Mouse (Mus musculus): ENCODE measurements around the gene Lztr1.
"Not testable (repeated sequence)": the region's sequence is repeated elsewhere in the genome, so short reads cannot be mapped to it uniquely, and the experiment has no call there.

The Lztr1 gene

DNA sequence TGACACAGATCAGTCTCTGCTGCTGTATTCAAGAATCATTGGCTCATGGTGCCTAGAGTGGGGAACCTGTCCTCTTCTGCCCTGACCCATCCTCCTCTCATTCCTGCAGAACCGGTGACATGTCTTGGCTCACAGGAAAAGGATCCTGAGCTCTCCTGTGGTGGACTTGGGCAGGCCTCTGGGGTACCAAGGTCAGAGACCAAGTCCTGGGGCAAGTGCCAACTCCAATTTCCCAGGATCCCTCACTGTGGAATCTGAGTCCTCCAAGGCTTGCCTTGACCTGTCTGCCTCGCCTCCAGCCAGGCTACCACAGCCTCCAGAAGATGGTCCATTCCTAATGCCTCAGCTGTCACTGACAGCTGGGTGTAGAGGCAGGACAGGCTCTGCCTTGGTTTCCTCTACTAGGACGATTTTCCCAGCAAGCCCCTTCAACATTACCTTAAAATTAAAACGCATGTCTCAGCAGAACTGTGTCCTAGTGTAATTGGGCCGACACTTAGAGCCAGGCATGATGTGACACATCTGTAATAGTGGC is 1.4 kb upstream of the Lztr1 start:
- DNase-seq (ENCODE audit: low read depth, low spot score): no peak

DNA sequence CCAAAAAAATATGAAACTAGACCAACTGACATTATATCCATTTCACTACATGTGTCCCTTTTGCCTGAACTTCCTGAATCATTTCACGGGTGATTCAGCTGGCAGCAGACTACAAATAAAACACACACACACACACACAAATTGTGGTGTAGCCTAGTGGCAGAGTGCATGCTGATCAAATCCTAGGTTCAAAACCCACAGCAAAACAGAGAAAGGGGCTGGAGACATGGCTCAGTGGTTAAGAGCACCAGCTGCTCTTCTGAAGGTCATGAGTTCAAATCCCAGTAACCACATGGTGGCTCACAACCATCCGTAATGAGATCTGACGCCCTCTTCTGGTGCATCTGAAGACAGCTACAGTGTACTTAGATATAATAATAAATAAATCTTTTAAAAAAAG is 457 bp upstream of the Lztr1 start:
- DNase-seq (ENCODE audit: low read depth, low spot score): not testable (repeated sequence)

DNA sequence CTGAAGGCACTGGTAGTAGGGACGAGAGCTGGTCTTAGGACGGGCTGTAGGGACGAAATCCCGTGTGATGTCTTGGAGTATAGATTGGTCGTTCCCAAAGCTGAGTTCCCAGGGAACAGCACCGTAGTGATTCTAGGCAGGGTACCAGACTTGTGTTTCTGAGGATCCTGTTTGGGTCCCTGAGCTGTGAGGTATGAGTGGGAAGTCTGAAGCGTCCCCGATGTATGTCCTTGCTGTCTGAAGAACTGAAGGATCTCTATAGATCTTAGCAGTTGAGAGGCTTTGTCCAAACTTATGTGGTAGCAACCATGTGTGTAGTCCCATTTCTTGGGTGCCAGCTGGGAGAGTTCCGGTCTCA is 731 bp downstream of the Lztr1 start:
- DNase-seq (ENCODE audit: low read depth, low spot score): no peak

DNA sequence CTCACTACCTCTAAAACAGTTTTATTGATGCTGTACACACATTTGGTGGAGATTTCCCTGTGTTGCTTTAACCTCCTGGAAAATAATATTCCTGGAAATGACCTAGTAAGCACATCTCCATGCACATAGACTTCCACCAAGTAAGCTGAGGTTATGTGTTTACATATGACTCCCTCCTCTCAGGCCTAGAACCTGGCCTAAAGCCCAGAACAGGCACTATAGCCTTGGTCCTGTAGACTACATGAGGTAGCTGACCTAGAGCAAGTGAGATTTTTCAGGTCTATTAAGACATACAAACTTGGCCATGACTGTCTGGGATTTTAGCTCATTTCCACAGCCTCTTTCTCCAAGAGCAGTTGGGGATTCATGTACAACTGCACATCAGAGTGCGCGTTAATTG is 1.7 kb downstream of the Lztr1 start:
- DNase-seq (ENCODE audit: low read depth, low spot score): no peak

DNA sequence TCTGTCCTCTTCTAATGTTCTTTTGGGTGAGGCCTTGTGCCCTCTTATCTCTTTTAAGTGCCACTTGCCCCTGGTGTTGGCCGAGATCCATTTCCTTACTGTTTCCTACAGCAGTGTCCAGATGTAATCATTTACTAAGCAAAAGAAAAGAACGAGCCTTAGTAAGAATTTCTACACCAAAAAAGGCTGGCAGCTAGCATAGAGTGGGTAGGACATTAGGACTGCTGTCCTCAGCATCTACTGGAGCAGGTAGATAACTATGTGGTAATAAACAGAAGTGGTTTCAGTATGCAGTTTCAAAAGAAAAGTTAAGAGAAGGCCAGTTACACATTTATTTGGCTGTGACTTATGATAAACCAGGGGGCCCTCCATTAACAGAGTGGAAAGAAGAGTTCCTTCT is 2.2 kb downstream of the Lztr1 start:
- DNase-seq (ENCODE audit: low read depth, low spot score): no peak

DNA sequence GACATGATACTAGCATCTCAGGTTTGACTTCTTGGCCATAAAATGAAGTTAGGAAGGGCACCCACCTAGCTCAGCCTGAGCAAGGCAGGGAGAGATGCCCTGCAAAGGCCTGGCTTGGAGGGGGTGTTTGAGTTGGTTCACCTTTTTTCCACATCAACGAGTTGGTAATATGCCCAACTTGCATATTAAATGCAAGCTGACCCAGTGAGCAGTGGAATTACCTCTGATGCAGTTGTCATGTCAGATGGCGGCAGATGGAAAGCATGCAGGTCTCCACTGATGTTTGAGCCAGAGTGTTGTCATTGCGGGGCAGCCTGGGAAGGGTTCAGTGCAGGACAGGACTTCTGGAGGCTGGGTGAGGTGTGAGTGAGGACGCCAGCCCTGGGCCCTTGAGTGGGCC is 2.9 kb downstream of the Lztr1 start:
- DNase-seq (ENCODE audit: low read depth, low spot score): no peak

DNA sequence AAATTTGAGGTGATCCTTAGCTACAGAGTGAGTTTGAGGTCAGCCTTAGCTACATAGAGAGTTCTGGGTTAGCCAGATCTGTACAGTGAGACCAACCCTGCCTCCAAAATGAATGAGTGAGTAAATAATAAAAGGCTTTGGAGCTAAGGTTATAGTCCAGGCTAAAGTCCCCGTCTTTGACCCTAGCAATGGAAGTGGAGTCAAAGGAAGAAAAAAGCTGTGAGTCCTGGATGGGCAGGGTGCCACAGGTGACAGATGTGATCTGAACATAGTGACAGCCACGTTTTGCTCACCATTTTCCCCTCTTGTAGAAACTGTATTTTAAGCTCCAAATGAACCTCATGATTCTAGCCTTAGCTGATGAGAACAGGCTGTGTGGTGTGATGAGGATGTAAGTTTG is 10.4 kb downstream of the Lztr1 start:
- no peak for DNase-seq (ENCODE audit: low read depth, low spot score)

DNA sequence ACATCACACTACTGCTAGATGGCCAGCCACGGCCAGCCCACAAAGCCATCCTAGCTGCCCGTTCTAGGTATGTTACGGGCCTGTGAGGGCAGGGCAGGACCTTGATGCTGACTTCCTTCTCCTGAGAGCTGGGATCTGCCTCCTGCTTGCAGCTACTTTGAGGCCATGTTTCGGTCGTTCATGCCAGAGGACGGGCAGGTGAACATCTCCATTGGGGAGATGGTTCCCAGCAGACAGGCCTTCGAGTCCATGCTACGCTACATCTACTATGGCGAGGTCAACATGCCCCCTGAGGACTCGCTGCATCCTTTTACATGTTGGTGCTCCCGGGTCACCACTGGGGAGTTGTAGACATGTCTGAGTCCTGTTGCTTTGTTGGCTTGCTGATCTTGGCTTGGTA is 15.7 kb downstream of the Lztr1 start:
- DNase-seq (ENCODE audit: low read depth, low spot score): no peak

DNA sequence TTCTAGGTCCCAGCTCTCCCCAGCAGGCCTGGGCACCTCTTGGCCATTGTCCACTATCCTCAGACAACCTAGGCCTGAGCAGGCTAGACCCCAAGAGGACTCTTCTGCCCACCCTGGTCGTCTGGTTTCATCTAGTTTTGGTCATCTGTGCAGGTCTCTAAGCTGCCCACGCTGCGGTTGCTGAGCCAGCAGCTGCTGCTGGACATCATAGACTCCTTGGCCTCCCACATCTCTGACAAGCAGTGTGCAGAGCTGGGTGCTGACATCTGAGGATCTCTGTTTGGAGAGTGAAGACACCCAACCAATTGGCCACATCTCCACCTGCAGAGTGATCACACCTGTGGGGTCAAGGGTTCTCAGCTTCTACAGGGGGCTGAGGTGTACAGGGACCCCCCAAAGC is 17.0 kb downstream of the Lztr1 start:
- DNase-seq (ENCODE audit: low read depth, low spot score): no peak

DNA sequence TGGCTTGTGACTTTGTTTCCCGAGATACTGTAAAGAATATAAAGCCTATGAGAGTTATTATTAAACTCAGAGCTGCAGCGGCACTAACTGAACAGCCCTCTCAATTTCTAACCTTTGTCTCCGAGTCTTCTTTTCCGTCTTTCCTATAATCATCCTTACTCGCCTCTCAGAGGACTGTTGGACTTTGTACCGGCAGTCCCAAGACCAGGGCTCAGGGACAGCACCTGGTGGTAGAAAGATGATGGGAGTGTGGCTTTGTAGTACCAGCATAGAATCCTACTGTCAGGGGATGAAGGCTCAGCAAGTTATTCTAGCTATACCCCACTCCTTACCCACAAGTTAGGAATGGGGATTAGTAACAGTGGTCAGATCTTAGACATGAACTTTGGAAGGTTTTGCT is 17.7 kb downstream of the Lztr1 start:
- DNase-seq (ENCODE audit: low read depth, low spot score): no peak

DNA sequence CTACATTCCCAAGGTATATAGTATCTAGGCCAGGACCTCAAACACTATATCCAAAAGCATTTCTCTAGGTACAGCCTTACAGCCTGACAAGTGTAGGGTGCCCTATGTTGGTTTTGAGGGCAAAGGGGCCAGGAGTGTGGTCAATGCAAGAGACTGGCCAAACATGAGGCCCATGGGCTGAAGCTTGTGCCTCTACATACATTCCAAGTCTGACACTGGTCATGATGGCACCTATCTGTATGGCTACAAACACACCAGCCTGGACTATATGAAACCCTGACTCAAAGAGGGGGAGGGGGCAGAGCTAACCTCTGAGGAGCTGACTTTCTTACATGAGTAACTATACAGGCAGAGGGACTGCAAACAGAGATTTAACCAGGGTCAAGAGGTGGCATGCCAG is 19.1 kb downstream of the Lztr1 start:
- no peak for DNase-seq (ENCODE audit: low read depth, low spot score)

DNA sequence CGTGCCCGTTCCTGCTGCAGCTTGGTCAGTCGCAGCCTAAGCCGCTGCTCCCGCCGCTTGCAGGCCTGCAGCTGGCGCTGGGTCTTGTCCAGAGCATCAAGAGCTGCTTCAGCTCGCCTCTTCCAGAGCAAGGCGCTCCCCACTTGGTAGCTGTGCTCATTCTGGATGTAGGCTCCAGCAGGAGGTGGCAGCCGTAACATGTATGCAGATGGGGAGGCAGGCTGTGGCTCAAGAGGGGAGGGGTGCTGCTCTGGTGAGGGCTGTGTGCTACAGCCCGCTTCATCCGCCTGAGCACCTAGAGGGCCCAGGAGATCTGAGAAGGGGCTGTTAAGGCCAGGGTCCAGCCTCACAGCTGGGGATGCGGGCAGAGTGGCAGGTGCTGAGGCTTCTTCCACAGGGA is 19.8 kb downstream of the Lztr1 start:
- DNase-seq (ENCODE audit: low read depth, low spot score): no peak

DNA sequence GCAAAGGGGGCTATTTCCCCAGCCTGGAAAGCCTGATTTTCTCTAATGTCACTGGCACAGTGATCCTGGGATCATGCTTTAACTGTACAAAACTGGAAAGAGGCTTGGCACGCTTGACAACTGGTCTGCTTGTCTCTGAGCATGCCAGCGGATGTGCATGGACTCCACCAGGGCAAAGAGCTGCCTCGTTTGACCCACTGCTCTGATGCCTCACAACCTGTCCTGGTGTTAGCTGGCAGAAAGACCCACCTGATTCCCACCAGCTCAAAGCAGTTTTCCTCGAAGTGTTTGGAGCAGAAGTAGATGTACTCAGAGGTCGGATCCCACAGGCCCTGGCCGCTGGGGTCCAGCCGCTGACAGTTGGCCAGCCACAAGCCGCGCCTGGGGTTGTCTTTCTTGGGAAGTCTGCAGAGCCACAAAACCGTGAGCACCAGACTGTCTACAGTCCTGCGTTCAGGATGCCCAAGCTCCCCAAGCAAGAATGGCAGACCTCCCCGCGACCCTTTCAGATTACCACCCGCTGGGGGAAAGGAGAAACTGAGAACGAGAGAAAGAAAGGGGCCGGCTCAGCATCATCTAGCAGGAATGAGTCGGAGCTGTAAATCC is 21.6 kb downstream of the Lztr1 start:
- no peak for DNase-seq (ENCODE audit: low read depth, low spot score)

DNA sequence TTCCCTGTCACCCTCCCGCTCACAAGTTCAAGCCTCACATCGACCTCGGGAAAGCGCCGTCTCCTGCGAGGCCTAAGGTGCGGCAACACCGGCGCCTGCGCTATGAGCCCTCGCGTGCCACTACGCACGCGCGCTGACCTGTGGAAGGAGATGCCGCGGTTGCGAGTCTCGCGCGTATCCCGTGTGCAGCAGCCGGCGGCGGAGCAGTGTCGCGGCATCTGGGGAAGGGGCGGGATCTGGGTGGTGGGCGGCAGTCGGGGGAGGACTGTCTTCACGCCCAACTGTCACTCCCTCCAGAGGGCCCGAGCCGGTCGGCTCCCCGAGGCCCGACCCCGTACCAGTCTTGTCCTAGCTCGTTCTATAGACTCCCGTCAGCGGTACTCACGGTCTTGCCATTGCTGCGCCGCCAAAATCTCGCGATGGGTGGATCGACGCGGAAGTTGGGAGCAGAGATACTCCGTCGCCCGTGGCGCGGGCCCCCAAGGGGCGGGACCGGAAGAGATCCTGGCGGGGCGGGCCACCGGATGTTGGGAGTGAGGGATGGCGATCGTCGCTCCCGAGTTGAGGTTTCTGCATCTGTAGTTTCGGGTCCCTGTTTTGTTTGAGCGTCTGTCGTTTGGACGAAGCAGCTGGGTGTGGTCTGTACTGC is 22.3 kb downstream of the Lztr1 start, which contains the start of gene Thap7:
Gene Thap7, minus strand, starts transcription at position 497 of the 649 bp plus-strand sequence.
- peak; percentile 94 for DNase-seq (ENCODE audit: low read depth, low spot score)

DNA sequence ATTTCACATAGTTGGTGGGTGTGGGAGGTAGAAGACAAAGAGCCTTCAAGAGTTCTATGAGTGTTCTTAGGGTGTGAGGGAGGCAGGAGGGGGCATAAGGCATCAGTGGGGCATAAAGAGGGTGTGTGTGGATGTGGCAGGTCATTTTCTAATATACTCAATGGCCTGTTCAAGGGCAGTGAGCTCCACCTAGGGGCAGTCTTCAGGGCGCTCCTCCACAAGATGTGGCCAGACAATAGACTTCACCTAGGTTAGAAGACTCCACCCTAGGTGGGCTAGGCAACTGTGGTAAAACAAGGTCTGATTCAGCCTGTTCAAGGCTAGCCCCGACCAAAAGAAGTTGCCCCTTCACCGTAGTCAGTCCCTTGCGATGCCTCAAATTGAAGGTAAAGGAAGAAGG is 23.8 kb downstream of the Lztr1 start:
- no peak for DNase-seq (ENCODE audit: low read depth, low spot score)

DNA sequence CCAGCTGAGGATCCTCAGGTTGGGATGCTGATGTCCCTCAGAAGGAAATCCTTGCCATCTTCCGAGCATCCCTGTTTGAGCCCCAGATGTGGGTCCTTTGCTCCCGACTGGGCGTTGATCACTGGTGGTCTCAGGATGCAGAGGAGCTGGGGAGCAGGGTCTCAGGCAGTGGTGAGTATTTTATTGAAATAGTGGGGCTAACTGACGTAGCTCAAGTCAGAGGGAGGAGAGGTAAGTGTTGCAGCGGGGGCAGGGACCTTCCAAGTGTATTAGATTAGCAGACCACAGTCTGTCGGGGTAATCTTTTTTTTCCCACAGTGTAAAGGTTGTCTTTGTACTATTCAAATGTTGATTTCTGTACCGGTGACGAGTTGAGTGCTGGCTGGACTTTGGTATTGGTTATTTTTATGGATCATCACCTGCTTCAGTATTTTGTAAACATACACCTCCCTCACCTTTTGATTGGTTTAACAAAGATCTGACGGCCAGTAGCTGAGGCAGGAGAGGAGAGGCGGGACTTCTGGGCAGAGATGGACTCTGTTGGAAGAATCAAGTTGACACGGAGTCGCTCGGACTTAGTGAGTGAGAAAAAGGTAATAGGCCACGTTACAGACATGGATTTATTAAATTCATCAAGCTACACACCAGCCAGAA is 24.3 kb downstream of the Lztr1 start:
- DNase-seq (ENCODE audit: low read depth, low spot score): no peak

DNA sequence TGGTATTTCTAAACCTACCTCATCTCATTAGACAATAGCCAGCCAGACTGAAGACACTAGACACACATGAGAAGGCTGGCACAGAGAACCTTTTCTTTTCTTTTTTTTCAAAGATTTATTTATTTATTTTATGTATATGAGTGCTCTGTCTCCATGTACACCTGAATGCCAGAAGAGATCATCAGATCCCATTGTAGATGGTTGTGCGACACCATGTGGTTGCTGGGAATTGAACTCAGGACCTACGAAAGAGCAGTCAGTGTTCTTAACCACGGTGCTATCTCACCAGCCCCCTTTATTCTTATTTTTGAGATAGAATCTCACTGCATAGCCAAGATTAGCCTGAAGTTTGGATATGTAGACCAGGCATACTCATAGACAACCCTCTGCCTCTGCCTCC is 28.1 kb downstream of the Lztr1 start:
- no peak for DNase-seq (ENCODE audit: low read depth, low spot score)

DNA sequence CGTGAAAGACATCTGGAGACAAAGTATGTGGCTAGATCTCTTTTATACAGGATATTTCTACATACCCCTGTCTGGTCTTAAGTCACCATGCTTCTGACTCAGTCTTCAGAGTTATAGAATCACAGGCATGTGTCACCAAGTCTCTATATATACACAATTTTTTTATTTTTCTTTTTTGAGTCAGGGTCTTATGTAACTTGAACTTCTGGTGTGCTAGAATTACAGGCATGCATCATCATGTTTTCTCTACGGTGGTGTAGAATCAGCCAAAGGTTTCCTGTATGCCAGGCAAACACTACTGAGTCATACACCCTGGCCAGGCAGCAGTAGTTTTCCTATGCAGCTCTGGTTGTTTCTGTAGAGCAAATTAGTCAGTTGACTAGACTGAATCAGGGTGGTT is 34.1 kb downstream of the Lztr1 start:
- no peak for DNase-seq (ENCODE audit: low read depth, low spot score)

DNA sequence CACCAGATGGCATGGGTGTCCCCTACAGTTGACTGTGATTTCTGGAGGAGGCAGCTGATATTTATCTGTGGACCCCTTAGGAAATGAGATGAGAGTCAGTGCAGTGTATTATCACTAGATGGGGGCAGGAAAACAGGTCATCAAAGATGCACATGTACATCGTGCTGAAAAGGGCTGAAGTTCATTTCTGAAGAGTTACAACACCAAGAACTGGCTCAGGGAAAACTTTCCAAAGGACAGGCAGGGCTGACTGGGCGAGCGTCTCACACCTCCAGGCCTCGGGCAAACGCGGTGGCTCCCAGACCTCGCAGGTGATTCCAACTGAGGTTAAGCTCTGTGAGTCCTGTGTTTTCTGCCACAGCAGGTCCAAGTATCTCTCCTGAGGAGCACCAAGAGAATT is 44.3 kb downstream of the Lztr1 start:
- no peak for DNase-seq (ENCODE audit: low read depth, low spot score)

DNA sequence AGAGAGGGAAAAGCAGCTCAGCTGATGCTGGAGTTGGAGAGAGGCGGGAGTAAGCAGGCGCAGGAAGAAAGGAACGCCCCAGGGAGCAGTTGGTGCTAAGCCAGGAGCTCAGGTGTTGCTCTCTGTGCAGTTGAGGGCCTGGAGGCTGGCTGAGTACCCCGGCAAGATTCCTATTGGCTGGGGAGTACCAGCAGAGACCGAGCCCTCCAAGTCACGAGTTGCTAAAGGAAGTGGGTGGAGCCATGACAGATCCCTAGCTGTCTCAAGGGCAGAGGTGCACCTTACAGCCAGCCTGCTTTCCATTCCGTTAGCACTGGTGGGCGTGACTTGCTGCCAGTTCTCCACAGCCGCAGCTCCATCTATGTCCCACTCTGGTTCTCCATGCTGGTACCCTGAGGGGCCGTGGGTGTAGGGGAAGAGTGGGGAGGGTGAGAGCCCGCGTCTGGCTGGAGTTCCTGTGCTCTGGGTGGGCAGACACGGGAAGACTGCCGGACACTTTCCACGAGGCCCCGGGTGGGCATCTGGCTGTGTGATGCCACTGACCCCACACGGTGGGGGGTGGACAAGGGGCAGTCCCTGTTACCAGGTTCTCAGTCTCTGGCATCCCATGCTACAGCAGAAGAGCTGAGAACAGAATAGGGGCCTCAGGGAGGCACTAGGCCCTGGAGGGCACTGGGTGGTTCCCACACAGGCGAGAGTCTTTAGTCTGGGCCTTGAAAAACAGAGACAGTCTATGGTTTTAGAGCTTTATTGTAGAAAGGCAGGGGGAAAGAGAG is 45.6 kb downstream of the Lztr1 start:
- DNase-seq (ENCODE audit: low read depth, low spot score): peak; percentile 91

DNA sequence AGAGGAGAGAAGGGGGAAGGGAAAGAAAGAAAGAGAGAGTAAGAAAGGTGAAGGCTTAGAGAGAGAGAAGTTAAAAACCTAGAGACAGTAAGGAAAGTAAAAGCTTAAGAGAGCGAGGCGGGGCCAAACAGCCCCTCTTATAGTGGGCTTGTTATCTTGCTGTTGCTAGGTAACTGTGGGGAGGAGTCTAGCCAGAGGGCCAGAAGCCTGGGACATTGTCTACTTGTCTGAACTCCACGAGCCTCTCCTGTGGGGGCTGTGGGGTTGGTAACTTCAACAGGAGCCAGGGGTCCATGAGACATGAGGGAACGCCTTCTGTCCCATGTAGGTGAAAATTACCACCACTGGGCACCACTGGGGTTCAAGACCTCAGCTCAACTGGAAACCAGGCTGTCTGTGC is 46.2 kb downstream of the Lztr1 start:
- DNase-seq (ENCODE audit: low read depth, low spot score): not testable (repeated sequence)

DNA sequence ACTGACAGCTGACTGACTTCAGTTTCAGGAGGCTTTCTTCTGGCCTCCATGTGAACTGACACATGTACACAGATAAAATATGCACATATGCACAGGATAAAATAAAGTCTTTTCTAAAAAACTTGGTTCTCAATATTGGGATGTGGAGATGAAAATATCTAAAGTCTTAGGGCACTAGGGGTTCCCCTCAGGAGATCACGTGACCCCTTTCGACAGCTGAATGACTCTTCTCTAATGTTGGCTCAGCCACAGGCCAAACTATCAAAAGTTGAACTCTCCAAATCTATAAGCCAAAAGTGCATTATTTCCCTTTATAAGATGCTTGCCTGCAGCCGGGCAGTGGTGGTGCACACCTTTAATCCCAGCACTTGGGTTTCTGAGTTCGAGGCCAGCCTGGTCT is 47.7 kb downstream of the Lztr1 start:
- no peak for DNase-seq (ENCODE audit: low read depth, low spot score)
